Mouse (Mus musculus) lung, embryonic 16.5 days (tissue): ENCODE data around the gene Smad1. TPM values are rescaled to one million over a fixed set of nuclear protein-coding genes. Genes with fewer than 3 reads are reported as not detected.

Source experiments
- polyA plus RNA-seq: library from polyadenylated mRNA; unstranded; fragments of >200 nt; fragmentation: Nextera tagmentation; extraction: Ambion mirVana; gene quantifications from 2 replicates; pipeline ENCODE4 v1.2.1, GENCODE M21; 2015

Smad1 gene
- polyA plus RNA-seq, 1 experiment from 2014 or later, result 37.2 TPM

Other genes with a start within 250 kb of the Smad1 start
- gene 1700011L22Rik, start 150.9 kb downstream of the Smad1 start, polyA plus RNA-seq, result not detected in 2 replicates
- 12.0 and 12.5 TPM in 2 replicates for gene Mmaa, start 104.6 kb downstream of the Smad1 start, polyA plus RNA-seq
- gene Otud4, start 240.1 kb upstream of the Smad1 start, polyA plus RNA-seq, result 13.4 and 14.3 TPM in 2 replicates